Mouse (Mus musculus) small intestine, adult 2 months (tissue): ENCODE results near the gene C1qa.

ENCODE experiments used
- CTCF ChIP-seq: fragments of 200-500 bp; IDR thresholded peaks from 2 replicates; pipeline ENCODE4 v1.5.1; 2012; ENCODE audit warnings: low read depth, mild to moderate bottlenecking, control low read depth, inconsistent platforms, low read length, moderate library complexity, mixed read lengths; ENCODE audit not compliant: insufficient replicate concordance, insufficient read length; ENCODE audit errors: extremely low read depth
- POLR2A ChIP-seq: fragments of 200-500 bp; IDR thresholded peaks from 2 replicates; pipeline ENCODE4 v1.6.1; 2012; ENCODE audit warnings: low read depth, mild to moderate bottlenecking, control low read depth, inconsistent platforms, low read length, moderate library complexity

- TF ChIP-seq POLR2A: no peak
- no peak for TF ChIP-seq CTCF
These were observed 18.0 kb upstream of the C1qa start for GRCm38 (mm10) chr4:136916359-136917164.
